Mouse (Mus musculus): ENCODE results near the gene Asic2.

The Asic2 gene

DNA sequence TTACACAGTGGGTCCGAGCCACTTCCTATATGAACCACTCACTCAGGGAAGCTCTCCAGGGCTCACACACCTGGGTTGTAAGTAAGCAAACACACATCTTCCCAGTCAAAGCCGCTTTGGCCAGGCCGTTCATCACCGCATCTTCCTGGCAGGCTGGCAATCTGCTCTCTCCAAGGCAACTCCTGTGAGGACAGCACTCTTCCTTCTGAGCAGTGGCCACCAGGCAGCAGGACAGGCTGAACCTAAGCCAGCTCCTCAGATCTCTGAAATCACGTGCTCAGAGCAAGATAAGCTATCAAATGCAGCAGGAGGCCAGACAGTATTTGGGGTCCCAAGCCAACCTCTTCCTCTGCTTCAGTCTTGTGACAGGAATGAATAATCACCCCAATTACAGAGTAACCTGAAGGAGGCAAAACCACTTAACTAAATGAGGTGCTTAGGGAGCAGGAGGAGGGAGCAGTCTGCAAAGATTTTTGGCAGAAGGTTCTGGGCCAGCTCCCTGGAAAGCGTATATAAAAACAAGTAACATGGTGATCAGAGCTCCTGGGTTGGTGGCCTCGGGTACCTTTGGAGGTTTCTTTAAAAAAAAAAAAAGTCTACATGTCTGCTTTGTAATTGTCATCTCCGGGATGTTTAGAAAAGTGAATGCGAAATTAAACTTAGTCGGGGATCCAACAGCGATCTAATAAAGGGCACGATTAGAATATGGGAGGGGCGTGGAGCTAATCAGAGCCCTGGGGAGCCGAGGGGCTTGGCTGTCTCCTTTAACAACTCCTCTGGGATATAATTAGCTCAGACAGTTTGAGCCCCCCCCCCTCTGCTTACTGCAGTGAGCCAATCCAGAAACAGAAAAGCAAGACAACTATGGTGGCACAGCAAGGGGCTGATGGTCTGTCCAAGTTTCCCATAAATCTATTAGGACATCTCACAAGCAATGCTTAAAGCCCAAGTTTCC lies 450.0 kb downstream of the Asic2 start:
- no peak for DNase-seq (ENCODE audit: low spot score in 2 of 2)

DNA sequence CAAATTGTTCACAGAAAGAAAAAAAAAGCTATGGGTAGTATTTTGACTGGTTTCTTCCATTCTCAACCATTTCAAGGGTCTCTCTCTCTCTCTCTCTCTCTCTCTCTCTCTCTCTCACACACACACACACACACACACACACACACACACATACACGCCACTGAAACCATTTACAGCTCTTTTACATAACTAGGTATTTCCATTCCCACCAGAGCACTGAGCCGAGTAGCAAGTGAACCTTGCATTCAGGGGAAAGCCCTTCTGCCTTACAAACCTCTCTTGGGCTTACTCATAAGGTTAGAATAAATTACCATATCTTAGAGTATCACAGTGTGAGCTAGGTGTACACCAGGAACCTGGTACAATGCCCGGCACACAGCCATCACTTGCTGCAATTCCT lies 452.5 kb downstream of the Asic2 start:
- DNase-seq (ENCODE audit: low spot score in 2 of 2) = no peak

DNA sequence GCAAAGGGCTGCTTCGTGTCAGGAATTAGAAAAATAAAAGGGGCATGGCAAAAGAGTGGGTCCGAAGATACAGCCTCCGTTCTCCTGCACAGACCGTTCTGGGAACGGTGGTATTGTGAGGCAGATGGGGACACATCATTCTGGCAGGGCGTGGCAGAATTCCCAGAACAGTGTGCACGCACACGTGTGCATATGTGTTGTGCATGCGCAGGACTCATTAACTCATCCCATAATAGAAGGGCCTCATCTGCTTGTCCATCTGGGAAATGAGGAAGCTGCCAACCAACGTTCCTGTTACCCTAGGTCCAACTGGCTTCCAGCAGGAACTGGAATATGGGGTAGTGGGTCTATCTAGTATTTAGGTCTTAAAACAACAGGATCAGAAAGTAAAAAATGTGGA lies 455.8 kb downstream of the Asic2 start:
- no peak for DNase-seq (ENCODE audit: low spot score in 2 of 2)

DNA sequence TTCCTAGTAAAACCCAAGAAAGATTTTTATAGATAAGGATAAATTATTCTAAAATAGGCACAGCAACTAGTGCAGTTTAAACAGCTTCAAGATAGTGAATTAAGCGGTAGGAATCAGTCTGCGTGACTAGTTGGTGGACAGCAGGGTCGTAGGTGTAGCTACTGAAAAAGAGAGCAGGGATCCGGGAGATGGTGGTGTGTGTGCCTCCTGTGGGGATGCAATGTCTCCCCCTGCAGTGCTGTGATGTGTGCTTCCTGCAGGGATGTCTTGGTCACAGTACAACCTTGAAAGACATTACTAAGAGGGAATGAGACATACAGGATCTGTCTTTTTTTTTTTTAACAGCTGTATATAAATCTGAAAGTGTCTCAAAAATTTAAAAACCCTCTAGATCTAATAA lies 456.9 kb downstream of the Asic2 start:
- no peak for DNase-seq (ENCODE audit: low spot score in 2 of 2)

DNA sequence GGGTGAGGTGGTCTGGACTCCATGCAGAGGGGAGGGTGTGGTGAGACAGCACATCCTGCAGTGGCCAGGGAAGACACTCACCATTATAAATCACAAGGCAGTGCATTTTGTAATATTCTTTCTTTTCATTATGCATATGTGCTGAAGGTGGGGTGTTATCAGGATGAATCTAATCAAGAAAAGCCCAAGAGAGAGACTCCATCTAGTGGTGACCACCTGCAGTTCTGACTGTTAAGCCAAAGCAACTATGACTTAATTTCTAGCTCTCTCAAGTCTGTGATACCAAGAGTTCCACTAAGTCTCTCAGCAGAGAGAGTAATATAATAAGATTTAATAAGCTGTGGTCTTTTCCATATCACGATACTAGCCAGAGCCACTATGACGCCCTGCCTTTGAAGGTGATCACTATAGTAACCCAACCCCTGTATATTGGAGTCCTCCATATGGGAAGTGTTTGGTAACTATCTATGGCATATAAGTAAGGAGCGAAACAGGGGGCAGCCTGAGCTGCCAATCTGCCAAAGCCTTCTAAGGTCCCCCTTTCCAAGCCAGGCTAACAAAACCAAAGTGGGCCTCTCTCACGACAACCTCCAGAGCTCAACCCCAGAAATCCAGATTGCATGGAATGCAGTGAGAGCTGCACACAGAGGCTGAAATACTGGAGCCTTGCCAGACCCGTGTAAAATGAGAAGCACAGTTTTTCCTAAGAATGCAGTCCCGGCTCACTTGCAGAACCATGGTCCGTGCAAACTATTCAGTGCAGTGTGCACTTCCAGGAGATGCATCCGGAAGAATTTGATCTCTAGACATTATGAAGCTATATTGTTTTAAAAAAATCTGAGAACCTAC lies 459.6 kb downstream of the Asic2 start:
- no peak for DNase-seq (ENCODE audit: low spot score in 2 of 2)

DNA sequence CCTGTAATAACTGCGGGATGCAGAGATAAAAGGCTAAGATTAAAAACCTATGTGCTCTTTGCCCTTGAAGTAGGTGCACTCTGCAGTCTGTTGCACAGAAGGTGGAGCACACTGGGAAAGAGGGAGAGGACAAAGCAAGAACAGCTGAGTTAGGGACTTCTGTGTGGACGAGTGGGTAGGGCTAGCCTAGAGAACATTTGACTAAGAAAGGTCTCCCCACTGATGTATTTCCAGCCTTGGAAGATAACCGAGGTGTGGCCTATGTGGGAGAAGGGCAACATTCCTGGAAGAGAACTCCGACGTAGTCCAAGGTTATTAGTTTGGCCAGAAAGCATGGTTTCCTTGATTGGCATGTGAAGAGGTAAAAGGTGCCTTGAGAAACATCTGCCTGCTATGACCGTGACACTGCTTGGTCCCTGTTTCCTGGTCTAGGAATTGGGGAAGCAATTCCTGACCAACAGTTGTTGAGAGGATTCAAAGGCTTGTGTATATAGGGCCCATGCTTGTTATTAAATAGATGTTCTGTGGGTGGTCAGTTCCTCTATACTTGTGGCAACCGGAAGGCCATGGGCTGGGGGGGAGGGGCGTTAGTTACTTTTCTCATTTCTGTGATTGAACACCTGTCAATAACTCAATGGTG lies 463.3 kb downstream of the Asic2 start:
- DNase-seq (ENCODE audit: low spot score in 2 of 2) = no peak

DNA sequence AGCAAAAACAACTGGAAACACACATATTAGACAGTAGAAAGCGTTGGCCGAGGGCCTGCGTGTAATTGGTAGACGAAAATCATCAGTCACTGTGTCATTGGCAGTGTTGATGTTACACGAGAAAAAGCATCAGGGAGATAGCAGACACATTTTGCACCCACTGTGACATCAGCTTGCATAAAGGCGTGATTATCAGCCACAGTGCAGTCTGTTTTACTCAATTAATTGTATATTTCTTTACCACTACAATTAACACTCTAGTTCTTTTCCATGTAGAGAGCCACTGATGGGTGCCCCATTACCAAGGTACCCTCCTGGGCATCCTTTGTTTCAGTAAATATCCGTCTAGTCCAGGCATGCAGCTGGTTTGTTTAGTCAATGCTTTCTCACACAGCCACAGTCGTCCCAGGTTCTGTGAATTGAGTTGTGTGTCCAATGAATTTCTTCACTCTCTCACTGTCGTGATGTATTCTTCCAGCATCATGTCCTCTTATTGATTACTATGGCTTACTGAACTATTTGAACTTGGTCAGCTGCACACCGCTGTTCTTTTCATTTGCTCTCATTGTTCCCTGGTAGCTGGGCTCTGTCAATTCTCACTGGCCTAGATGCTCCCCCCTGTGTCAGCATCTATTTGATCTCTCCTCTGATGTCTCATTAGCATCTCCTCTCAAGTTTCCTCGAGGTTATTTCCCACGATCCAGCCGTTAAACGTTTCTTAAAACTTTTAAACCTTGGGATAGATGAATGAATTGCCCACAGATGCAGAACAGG lies 466.6 kb downstream of the Asic2 start:
- DNase-seq (ENCODE audit: low spot score in 2 of 2) = no peak

DNA sequence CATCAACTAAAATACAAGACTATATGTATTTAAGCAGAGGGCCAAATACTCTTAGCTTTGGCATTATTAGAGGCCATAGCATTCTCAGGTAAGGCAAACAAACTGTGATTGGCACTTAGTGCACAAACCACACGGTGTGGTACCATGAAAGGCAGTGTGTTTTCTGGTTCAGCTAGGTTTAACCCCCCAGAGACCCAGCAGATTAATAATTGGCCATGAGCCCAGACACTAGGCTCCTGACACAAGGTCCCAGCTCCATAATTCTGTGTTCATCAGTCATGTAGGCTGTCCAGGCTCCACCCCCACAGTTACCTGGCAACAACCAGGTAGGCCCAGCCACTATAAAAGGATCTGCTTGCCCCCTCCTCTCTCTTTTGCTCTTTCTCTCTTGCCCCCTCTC lies 469.3 kb downstream of the Asic2 start:
- DNase-seq (ENCODE audit: low spot score in 2 of 2) = no peak

DNA sequence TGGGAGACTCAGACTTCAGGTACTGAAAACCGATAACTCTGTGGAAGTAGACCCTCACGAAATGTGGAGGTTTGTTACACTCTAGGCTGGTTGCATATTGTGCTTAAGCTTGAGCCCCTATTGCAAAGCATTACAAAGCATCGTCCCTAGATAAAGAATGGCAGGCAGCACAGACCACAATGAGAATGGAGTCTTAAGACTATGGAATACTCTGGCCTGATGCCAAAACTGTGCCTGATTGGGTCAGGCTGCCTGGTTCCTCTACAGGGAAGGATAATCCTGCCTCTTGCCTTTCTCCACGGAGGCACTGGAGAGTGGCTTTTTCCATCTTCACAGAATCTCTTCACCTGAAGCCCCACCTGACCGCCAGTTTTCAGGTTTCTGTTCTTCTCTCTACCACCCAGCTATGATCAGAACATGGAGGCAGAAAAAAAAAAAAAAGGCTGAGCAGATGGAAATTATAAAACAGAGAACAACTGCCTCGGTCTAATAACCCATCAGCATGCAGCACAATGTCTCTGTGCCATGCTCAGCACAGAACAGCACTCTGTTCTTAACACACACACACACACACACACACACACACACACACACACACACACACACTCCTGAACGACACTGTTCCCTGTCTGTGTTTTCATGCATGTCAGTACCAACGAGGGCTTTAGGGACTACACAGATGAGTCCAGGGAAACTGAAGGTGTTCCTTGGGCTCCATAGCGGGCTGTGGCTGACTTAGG lies 470.4 kb downstream of the Asic2 start:
- no peak for DNase-seq (ENCODE audit: low spot score in 2 of 2)

DNA sequence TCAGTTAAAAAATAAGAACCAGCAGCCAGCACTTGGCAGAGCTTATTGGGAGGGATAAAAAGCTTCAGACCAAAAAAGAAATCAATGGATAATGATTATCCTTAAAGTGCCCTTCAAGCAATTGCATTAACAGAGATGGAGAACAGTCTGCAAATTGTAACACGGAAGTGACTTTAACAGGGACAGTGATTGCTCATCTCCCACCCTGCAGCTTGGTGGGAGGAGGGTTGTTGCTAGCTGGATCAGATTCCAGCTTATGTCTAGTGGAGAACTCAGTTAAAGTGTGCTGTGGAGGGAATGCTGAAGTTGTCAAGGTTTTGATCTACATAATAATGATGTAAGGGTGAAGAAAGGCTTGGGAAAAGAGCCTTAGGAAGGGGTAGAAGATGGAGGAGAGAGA lies 471.8 kb downstream of the Asic2 start:
- no peak for DNase-seq (ENCODE audit: low spot score in 2 of 2)

DNA sequence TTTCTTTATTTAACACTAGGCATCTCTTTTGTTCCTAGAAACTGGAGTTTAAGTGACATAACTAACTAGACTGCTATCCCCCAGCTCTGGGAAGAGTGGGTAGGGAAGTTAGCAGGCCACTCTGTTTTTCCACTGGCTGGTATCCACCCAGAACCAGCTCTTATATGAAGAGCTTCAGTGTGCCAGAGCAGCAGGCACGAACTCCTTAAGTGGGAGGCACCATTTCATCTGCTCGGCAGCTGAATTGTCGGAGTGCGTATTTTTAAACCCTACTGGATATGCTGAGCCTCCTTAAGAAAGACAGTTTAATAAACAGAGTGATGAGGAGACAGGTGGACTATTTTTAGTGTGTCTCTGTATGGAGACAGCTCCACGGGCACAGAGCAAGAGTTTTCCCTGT lies 475.9 kb downstream of the Asic2 start:
- DNase-seq (ENCODE audit: low spot score in 2 of 2) = no peak

DNA sequence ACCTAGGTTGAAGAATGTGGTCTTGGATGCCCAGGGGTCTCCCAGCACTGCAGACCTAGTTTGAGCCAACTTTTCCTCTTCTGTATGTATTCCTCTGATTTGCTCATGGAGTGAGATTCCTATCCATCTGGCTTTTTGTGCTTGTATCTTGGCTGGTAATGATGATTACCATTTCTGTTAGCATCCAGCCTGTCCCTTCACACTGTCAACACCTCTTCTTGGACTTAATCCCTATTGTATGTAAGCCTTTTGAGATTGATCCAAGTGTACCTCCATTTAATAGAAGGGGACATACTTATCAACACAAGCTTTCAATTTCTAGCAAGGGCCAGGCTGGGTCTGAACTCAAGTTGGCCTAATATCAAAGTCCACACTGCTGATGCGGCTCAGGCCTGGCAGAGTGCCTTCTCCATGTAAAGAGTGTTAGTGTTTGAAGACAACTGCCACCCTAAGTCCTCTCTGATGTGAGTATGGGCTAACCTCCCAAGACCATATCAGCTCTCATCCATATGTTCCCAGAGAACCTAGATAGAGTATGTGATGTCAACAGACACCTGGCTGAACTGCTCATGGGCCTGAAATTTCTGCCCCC lies 479.0 kb downstream of the Asic2 start:
- DNase-seq (ENCODE audit: low spot score in 2 of 2) = no peak

DNA sequence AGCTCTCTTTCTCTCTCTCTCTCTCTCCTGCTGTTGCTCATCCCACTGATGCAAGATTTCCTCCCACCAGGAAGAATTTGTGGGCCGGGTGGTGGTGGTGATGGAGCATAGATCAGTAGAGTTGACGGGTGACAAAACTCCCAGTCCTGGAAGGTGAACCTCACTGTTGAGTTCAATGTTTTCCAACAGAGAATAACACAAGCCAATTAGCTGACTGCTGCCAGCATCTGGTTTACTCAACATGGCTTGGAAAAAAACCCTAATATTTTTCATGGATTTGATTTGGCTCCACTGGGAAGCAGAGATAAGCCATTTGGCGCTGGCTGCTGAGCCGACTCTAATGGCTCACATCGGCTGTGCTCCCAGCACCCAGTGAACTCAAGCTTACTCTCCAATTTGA lies 479.6 kb downstream of the Asic2 start:
- DNase-seq (ENCODE audit: low spot score in 2 of 2) = no peak

DNA sequence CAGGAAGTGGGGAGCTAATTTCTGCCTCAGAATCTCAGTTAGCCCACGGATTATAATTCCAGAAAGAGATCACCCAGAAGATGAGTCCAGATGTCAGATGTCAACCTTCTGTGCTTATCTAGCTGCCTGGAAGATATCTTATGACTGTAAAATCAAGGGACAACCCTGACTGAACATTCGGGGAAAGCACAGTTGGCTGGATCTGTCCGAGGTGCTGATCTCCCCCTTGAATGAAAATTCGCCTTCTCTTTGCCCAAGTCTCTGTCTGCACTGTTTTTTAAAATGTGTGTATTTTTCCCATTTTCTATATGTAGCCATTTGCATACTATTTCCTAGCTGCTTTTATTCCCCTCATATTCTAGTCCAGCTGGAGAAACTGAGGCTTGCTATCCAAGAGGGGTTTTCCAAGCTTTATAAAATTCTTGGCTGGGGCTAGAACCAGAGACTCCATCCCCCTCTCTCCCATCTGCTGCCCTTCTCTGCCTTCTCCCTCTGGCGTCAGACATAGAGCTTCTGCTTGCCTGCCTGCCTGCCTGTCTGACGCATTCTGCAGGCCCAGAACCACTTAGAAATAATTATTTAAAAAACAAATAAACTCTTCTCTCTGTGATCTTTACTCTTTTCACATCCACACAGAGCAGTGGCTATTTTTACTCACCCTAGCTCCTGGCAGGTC lies 481.9 kb downstream of the Asic2 start:
- no peak for DNase-seq (ENCODE audit: low spot score in 2 of 2)

DNA sequence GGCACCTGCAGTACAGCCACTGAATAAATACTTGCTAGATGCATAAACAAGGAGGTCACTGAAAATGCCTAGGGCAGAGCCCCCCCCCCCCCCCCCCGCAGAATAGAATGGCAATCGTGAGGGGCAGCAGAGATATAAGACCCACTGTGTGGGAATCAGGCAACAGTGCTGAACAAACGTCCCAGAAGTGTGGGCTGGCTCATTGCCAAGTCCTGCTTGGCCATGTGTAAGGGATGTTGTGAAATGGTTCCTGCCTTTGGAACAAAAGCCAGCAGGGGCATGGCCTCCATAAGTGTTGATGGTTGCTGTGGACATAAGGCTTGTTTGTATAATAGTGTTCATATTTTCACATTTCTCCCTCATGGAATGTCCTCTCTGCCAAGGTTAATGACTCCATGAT lies 487.1 kb downstream of the Asic2 start:
- DNase-seq (ENCODE audit: low spot score in 2 of 2) = no peak

DNA sequence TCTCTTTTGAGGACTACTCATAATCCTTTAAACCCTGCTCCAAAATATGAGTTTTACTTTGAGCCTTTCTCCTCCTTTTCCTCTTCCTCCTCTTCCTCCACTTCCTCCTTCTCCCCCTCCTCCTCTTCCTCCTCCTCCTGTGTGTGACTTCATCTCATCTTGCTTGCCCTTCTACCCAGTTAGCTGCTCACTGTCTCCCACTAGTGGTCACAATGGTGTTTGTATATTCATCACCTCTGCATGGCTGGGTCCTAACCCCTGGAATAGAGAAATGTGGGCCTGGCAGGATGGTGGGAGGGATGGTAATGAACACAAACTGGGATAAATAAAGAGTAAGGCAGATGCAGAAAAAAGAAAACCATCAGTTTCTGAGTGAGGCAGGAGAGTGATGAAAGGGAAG lies 492.0 kb downstream of the Asic2 start:
- no peak for DNase-seq (ENCODE audit: low spot score in 2 of 2)

DNA sequence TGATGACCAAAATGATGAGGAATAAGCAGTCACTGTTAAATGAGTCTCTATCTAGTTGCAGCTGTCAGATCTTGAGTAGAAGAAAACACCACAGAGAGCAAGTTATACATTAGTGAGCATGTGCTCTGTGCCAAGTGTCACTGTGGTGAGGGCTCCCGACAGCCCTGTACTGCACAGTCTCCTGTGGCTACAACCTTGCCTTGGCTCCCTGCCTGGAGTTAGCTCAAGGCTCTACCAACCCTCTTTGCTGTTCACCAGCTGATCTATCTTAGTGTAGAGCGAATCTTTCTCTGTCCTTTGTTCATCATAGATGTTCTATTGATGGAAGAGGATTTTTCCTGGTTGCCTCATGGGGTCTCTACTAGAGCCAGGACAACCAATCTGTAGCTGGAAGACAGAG lies 494.1 kb downstream of the Asic2 start:
- DNase-seq (ENCODE audit: low spot score in 2 of 2) = no peak

DNA sequence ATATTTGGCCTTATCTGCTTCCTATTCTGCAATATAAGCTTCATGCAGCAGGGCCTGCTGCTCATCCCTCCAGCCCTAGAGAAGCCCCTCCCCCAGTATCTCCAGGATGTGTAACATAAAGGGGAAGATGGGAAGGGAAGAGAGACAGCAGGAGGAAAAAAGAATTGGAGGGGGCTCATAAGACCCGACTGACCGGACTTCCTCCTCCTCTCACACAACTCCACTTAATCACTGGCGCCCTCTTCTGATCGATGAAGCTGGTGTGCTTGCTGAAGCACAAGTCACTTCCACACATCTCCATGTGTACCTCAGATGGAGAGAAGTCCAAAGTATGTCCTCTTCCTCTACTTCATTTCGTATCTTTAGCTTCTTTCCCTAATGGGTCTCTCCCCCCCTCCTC lies 506.1 kb downstream of the Asic2 start:
- no peak for DNase-seq (ENCODE audit: low spot score in 2 of 2)

DNA sequence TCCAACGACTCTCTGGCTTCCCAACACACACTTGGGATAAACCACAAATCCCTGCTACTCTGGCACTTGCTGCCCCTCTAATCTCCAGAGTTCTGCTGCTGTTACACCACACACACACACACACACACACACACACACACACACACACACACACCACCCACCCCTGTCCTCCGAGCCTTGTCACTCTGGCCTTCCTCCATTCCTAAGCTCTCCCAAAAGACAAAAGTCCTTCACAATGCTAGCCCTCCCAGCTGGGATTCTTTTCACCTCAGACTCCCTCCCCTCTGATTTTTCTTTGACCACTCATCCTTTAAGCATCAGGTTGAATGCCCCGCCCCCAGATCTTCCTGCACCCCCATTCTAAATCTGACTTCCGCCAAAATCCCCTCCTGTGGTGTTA lies 506.5 kb downstream of the Asic2 start:
- no peak for DNase-seq (ENCODE audit: low spot score in 2 of 2)

DNA sequence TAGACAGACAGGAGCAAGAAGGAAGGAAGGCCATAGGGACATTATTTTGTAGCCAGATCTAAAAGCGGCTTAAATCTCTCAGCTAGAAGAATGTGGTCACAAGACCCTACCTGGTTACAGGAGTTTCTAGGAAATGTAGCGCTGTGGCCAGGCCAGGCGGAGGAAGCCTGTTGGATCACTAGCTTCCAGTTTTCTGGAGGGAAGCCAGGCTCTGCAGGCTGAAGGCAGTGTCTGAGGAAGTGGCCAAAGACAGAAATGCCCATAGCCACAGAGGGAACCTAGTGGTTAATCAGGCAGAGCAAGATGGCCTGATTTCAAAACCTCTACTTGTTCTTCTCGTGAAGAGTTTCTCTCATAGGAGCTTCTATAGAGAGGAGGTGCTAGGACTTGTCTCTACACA lies 513.3 kb downstream of the Asic2 start:
- DNase-seq (ENCODE audit: low spot score in 2 of 2) = no peak

Measured in natural killer cell, adult 2 months (primary cell).